Mouse (Mus musculus): ENCODE measurements at regions not wholly inside any gene's neighbourhood (a gene's known extent, or its start where the extent isn't known, plus 50 kb on each side); places are given as distances from the start of the nearest gene placed in this dataset.

GRCm38 (mm10) chr13:119328731-119329130 is 99.7 kb upstream of the Paip1 start:
- TF ChIP-seq CTCF (IDR thresholded peaks at IDR 0.05; ENCODE audit: extremely low read depth, insufficient read length, insufficient replicate concordance, low read depth, low read length), result no peak
- TF ChIP-seq POLR2A (IDR thresholded peaks at IDR 0.05; ENCODE audit: low read depth, low read length), result no peak

Data from small intestine, adult 2 months (tissue).